Mouse (Mus musculus): ENCODE measurements around the gene Mcm6.

- TF ChIP-seq CTCF (IDR thresholded peaks at IDR 0.05), result no peak
- TF ChIP-seq POLR2A (IDR thresholded peaks at IDR 0.05; ENCODE audit: insufficient read depth, low read depth, low read length), result no peak
- TF ChIP-seq EP300 (IDR thresholded peaks at IDR 0.05; ENCODE audit: insufficient read depth, low read depth, low read length), result no peak
Observed at GRCm38 (mm10) chr1:128358276-128358675, 1.2 kb downstream of the Mcm6 start.
